Mouse (Mus musculus) hindbrain, postnatal 0 days (tissue): ENCODE measurements around the gene Gm10553. TPM values are rescaled to one million over a fixed set of nuclear protein-coding genes. Genes with fewer than 3 reads are reported as not detected.
"Not testable (repeated sequence)": the region's sequence is repeated elsewhere in the genome, so short reads cannot be mapped to it uniquely, and the experiment has no call there.

Source experiments
- ATAC-seq: fragments of 200-750 bp; cut with Nextera tagmentation; 2 replicates; pipeline ENCODE4 v1.8.0; 2017; ENCODE audit warnings: mild to moderate bottlenecking, moderate TSS enrichment, moderate library complexity
- DNase-seq: peaks from one replicate; pipeline ENCODE4 v3.0.0-alpha.2; 2015; ENCODE audit warnings: low spot score
- H3K27ac ChIP-seq: fragments of 300-500 bp; sonication (generic); 2 replicates; pipeline ENCODE4 v1.5.1; 2014; ENCODE audit warnings: mild to moderate bottlenecking
- H3K27me3 ChIP-seq: fragments of 300-500 bp; sonication (generic); 2 replicates; pipeline ENCODE4 v1.6.1; 2014; ENCODE audit warnings: low read length, mixed read lengths; ENCODE audit not compliant: insufficient read depth
- H3K36me3 ChIP-seq: fragments of 300-500 bp; sonication (generic); 2 replicates; pipeline ENCODE4 v1.6.1; 2014; ENCODE audit warnings: low read length, mixed read lengths; ENCODE audit not compliant: insufficient read depth
- H3K4me1 ChIP-seq: fragments of 300-500 bp; sonication (generic); 2 replicates; pipeline ENCODE4 v1.6.1; 2014; ENCODE audit warnings: antibody characterized with exemption, low read length, mixed read lengths; ENCODE audit not compliant: insufficient read depth
- H3K4me2 ChIP-seq: fragments of 300-500 bp; sonication (generic); 2 replicates; pipeline ENCODE4 v1.6.1; 2014; ENCODE audit warnings: low read depth, mild to moderate bottlenecking, low read length, moderate library complexity, mixed read lengths
- H3K4me3 ChIP-seq: fragments of 300-500 bp; sonication (generic); 2 replicates; pipeline ENCODE4 v1.5.1; 2014; ENCODE audit warnings: low read length
- H3K9ac ChIP-seq: fragments of 300-500 bp; sonication (generic); replicated peaks from 2 replicates; pipeline ENCODE4 v1.6.1; 2014; ENCODE audit warnings: mild to moderate bottlenecking, low read length, moderate library complexity, mixed read lengths
- H3K9me3 ChIP-seq: fragments of 300-500 bp; sonication (generic); 2 replicates; pipeline ENCODE4 v1.6.1; 2016; ENCODE audit warnings: low read length, mixed read lengths
- WGBS: fragments of 180-500 bp; shearing (Covaris S2); extraction: QIAGEN DNeasy Blood & Tissue Kit; methylation state at CpG from one replicate; pipeline ENCODE4 v1.1.7; 2014; 5-methylcytosine and 5-hydroxymethylcytosine counted together
- polyA plus RNA-seq: library from polyadenylated mRNA; unstranded; fragments of >200 nt; fragmentation: Nextera tagmentation; extraction: Ambion mirVana; gene quantifications from 2 replicates; pipeline ENCODE4 v1.2.1, GENCODE M21; 2015
- total RNA-seq: library from RNA; depleted of rRNA; stranded (reverse); fragments of >200 nt; gene quantifications from 2 replicates; pipeline ENCODE4 v1.2.3, GENCODE M21; 2014

The Gm10553 gene
- total and polyA plus RNA-seq, 2 experiments from 2014 or later: not detected

DNA sequence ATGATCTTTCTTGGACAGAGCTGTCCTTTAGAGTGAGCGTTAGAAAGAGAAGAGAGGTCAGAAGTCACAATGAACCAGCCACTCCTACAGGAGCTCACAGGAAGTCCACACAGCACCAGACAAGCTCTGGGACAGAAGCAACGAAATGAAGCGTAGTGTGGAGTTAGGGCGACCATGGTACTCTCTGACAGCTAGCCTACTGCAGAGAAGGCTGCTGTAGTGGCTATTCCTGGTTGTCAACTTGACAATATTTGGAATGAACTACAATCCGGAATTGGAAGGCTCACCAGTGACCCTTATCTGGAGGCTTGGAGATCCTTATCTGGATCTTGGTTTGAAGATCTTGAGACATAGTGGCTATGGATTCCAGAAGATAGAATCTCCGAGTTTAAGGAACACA, 6.0 kb downstream of the Gm10553 start:
- not testable (repeated sequence) for ATAC-seq
- WGBS: 76% methylated on average over 5 of the region's 6 CpGs

DNA sequence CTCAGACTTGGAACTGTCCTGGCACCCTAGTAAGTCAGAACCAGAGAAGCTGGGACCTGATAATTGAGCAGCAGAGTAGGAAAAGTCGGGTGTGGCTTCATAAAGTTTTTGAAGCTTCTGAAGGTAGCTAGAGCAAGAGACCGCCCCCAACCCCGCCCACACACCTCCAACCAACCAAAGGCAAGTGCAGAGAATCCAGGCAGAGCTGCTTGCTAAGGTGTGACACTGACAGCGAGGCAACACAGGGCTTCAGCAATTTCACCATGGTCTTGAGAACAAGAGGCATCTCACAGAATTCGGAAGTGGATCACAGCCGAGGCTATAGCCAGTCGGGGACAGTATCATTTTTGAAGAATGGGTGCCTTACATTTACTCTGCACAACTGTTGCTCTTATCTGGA, 9.8 kb downstream of the Gm10553 start, which contains the start of gene A530032D15Rik:
Gene A530032D15Rik (minus strand): TSS at position 101 of the 400 bp plus-strand sequence.
- not testable (repeated sequence) for ATAC-seq, H3K27me3 ChIP-seq, H3K36me3 ChIP-seq, H3K4me2 ChIP-seq, H3K27ac ChIP-seq, H3K4me3 ChIP-seq, H3K9me3 ChIP-seq, DNase-seq, H3K9ac ChIP-seq, H3K4me1 ChIP-seq
- WGBS: no CpG with 5 or more reads among the region's 7 CpGs

More for the DNA sequence above, 6.0 kb downstream of the Gm10553 start:
- H3K9me3 ChIP-seq, H3K27me3 ChIP-seq, DNase-seq, H3K27ac ChIP-seq, H3K4me3 ChIP-seq, H3K4me1 ChIP-seq, H3K9ac ChIP-seq, H3K36me3 ChIP-seq, H3K4me2 ChIP-seq: not testable (repeated sequence)

DNA sequence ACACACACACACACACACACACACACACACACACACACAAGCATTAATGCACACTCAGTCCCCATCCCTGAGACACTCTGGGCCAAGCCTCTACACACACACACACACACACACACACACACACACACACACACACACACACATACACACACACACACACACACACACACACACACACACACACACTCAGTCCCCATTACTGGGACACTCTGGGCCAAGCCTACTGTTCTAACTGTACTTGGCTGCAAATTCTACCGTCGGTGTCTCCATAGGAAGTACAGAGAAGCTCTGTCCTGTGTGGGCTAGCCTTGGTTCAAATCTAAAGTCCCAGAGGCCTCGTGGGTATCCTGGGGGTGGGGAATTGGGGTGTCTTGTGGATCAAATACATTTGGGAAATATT, 10.9 kb downstream of the Gm10553 start:
- H3K9me3 ChIP-seq: not testable (repeated sequence)

DNA sequence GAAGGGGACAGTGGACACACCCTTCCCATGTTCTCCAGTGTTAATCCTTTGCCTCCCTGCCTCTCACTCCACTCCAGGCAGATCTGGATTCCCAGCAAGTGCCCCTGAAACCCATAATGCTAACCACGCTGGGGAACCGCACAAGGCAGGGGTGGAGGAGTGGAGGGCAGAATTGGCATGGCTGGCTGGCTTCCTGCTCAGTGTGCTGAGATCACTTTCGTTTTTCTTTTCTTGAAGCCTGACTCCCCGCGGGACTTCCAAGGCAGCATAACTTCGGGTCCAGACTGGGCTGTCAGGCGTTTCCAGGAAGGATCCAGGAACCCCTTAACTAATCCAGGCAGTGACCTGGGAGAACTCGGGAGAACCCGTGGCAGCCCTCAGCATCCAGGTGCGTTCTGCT, 11.6 kb downstream of the Gm10553 start:
- DNase-seq, H3K4me2 ChIP-seq, H3K9ac ChIP-seq, ATAC-seq, H3K36me3 ChIP-seq, H3K9me3 ChIP-seq, H3K4me3 ChIP-seq, H3K4me1 ChIP-seq, H3K27me3 ChIP-seq, H3K27ac ChIP-seq: not testable (repeated sequence)
- 69% methylated on average over 9 of the region's 10 CpGs for WGBS

More for the DNA sequence above, 10.9 kb downstream of the Gm10553 start:
- H3K27me3 ChIP-seq, H3K36me3 ChIP-seq, H3K4me3 ChIP-seq, ATAC-seq, H3K9ac ChIP-seq, H3K4me1 ChIP-seq, H3K4me2 ChIP-seq, DNase-seq, H3K27ac ChIP-seq: not testable (repeated sequence)
- 71% methylated on average over 2 of the region's 3 CpGs for WGBS

DNA sequence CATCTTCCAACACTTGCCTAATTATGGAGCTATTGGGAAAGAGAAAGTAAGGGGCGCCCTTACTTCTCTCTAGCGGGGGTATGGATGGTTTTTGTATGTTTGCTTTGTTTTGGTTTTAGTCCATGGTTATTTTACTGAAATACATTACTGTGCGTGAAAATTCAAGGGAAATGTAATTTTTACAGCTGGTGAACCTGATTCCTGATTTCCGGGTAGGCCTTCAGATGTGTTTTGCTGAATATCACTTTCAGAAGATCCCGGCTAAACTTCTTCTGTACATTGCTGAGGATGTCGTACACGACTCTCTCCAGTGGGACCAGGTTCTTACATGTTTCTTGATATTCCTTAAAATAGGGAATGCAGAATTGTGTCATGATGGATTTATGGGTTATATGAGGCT, 12.3 kb downstream of the Gm10553 start:
- H3K36me3 ChIP-seq, H3K4me3 ChIP-seq, H3K4me2 ChIP-seq, ATAC-seq, H3K27ac ChIP-seq, DNase-seq, H3K27me3 ChIP-seq, H3K9me3 ChIP-seq, H3K4me1 ChIP-seq, H3K9ac ChIP-seq: not testable (repeated sequence)
- 85% methylated on average over 7 of the region's 7 CpGs for WGBS

DNA sequence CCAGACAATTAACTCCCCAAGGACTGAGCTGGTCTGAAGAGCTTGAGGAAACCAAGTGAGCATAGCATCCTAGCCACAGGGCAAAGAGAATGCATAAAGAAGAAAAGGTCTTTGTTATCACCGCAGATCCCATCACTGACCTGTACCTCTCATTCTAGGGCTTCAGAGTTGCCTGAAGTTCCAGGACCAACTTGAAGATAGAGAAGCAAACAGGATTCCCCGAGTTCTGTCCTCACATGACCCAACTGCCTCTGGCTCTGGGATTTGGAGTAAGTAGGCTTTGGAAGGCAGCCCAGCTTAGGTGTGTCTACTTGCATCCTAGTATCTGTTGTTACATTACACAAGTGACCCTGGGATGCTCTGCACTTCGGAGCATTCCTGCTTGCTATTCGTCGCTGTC, 12.9 kb downstream of the Gm10553 start:
- ATAC-seq, H3K36me3 ChIP-seq, H3K27ac ChIP-seq, H3K9me3 ChIP-seq, H3K4me2 ChIP-seq, H3K27me3 ChIP-seq, DNase-seq, H3K9ac ChIP-seq, H3K4me3 ChIP-seq, H3K4me1 ChIP-seq: not testable (repeated sequence)
- 63% methylated on average over 2 of the region's 5 CpGs for WGBS

DNA sequence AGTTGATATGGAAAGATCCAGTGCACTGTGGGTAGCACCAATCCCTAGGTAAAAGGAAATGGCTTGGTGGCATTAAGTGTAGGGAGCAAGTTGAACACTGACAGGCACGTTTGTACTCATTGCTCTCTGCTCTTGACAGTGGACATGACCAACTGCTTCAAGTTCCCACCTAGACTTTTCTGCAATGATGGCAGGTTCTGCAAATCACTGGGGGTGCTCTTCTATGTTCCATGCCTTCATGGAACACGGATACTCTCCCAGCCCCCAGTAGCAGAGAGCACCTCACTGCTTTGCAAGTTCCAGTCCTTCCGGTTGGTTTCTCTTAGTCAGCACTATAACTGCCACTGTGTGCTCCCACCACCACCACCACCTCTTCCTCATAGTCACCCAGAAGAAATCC, 14.1 kb downstream of the Gm10553 start:
- not testable (repeated sequence) for DNase-seq, H3K9me3 ChIP-seq, H3K36me3 ChIP-seq, H3K27me3 ChIP-seq, H3K4me2 ChIP-seq, H3K27ac ChIP-seq, H3K9ac ChIP-seq, H3K4me1 ChIP-seq, H3K4me3 ChIP-seq
- WGBS: 79% methylated on average over 3 of the region's 3 CpGs
- peak; percentile 59; the same call in 1 of the 2 replicates for ATAC-seq
